Mouse (Mus musculus) left cerebral cortex, adult 11 months (tissue): ENCODE results near the gene Gm49322.
"Not testable (repeated sequence)": the region's sequence is repeated elsewhere in the genome, so short reads cannot be mapped to it uniquely, and the experiment has no call there.

Source experiments
- DNase-seq: peaks from one replicate; pipeline ENCODE4 v3.0.0; 2022; ENCODE audit warnings: low spot score

The Gm49322 gene

GRCm38 (mm10) chr10:80613821-80614220 lies 8.0 kb downstream of the Gm49322 start:
- no peak for DNase-seq

- DNase-seq = no peak
Measured at GRCm38 (mm10) chr10:80614351-80614750, 8.5 kb downstream of the Gm49322 start.

GRCm38 (mm10) chr10:80618181-80618580 lies 12.4 kb downstream of the Gm49322 start:
- no peak for DNase-seq

GRCm38 (mm10) chr10:80619465-80620244 lies 13.8 kb downstream of the Gm49322 start:
- DNase-seq = no peak

GRCm38 (mm10) chr10:80620365-80620764 lies 14.5 kb downstream of the Gm49322 start:
- no peak for DNase-seq

- DNase-seq = no peak
Measured at GRCm38 (mm10) chr10:80620796-80621689, 15.2 kb downstream of the Gm49322 start.

GRCm38 (mm10) chr10:80621690-80621939 lies 15.8 kb downstream of the Gm49322 start:
- no peak for DNase-seq

GRCm38 (mm10) chr10:80621940-80622660 lies 16.3 kb downstream of the Gm49322 start:
- peak; percentile 99 for DNase-seq

GRCm38 (mm10) chr10:80622661-80623456 lies 17.0 kb downstream of the Gm49322 start, which contains the start of gene Csnk1g2:
Csnk1g2 (plus strand) TSS chr10:80622838.
- no peak for DNase-seq

- no peak for DNase-seq
Measured at GRCm38 (mm10) chr10:80623457-80624191, 17.8 kb downstream of the Gm49322 start.

- DNase-seq = no peak
Measured at GRCm38 (mm10) chr10:80625764-80626163, 19.9 kb downstream of the Gm49322 start.

- DNase-seq = no peak
Measured at GRCm38 (mm10) chr10:80627685-80628084, 21.9 kb downstream of the Gm49322 start.

GRCm38 (mm10) chr10:80628925-80629324 lies 23.1 kb downstream of the Gm49322 start:
- DNase-seq = no peak

GRCm38 (mm10) chr10:80635345-80635744 lies 29.5 kb downstream of the Gm49322 start:
- DNase-seq = no peak

- DNase-seq = no peak
Measured at GRCm38 (mm10) chr10:80646936-80647335, 41.1 kb downstream of the Gm49322 start.

- not testable (repeated sequence) for DNase-seq
Measured at GRCm38 (mm10) chr10:80649910-80650309, 44.1 kb downstream of the Gm49322 start.

- DNase-seq = no peak
Measured at GRCm38 (mm10) chr10:80650392-80650791, 44.6 kb downstream of the Gm49322 start.

- DNase-seq = no peak
Measured at GRCm38 (mm10) chr10:80653156-80653720, 47.4 kb downstream of the Gm49322 start.

GRCm38 (mm10) chr10:80654866-80655265 lies 49.0 kb downstream of the Gm49322 start:
- no peak for DNase-seq

GRCm38 (mm10) chr10:80655406-80656129 lies 49.7 kb downstream of the Gm49322 start:
- DNase-seq = no peak
